17 mouse cellular contexts compared by ENCODE assay signal in the genomic region with DNA sequence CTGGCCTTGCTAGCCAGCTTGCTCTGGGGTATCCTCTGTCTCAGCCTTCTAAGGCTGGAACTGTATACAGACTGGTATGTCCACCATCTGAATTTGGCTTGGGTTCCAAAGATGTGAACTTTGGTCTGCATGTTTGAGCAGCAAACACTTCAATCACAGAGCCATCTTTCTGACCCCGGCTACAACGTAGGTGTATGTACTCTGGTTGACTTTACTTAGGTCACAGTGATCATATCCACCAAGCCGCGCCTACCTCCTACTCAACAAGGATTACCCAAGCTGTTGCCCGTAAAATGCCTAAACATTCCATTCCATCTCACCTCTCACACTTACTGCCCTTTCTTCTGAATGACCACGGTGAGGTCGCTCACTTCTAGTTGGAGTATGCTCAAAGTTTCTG.
"Had no signal": no experiment of that assay in that cellular context is flagged by ENCODE, and none has a peak within 500 bp of the region (broad histone marks: within the 10 kb centered on the region; RNA-seq: fewer than 3 reads in every experiment).

No protein-coding gene starts in this region.

- H3K4me3 ChIP-seq: neural tube, embryonic 12.5 days; stomach, embryonic 15.5 days had no signal

- H3K27ac ChIP-seq: neural tube, embryonic 12.5 days; stomach, embryonic 15.5 days had no signal

- ATAC-seq: inflammation-experienced regulatory T-cells, adult 6 months; intestine, embryonic 16.5 days had no signal

- H3K9ac ChIP-seq: neural tube, embryonic 12.5 days; stomach, embryonic 15.5 days had no signal

- H3K27me3 ChIP-seq: neural tube, embryonic 12.5 days; stomach, embryonic 15.5 days had no signal

- H3K36me3 ChIP-seq: neural tube, embryonic 12.5 days; stomach, embryonic 15.5 days had no signal

- H3K4me2 ChIP-seq: midbrain, embryonic 11.5 days; stomach, embryonic 15.5 days had no signal

- DNase-seq: kidney, adult 18-20 months; kidney, adult 9 months; kidney, postnatal 14 days; kidney, postnatal 4 days; lung, adult 2 months; lung, postnatal 14 days; lung, postnatal 4 days; midbrain, embryonic 14.5 days; retina, postnatal 1 day; right cerebral cortex, postnatal 25 days; spleen, adult 18-20 months; thymus, postnatal 36 days had no signal

- H3K9me3 ChIP-seq: neural tube, embryonic 12.5 days; stomach, embryonic 15.5 days had no signal
